Mouse (Mus musculus): ENCODE data around the gene Pigf.

Pigf gene

DNA sequence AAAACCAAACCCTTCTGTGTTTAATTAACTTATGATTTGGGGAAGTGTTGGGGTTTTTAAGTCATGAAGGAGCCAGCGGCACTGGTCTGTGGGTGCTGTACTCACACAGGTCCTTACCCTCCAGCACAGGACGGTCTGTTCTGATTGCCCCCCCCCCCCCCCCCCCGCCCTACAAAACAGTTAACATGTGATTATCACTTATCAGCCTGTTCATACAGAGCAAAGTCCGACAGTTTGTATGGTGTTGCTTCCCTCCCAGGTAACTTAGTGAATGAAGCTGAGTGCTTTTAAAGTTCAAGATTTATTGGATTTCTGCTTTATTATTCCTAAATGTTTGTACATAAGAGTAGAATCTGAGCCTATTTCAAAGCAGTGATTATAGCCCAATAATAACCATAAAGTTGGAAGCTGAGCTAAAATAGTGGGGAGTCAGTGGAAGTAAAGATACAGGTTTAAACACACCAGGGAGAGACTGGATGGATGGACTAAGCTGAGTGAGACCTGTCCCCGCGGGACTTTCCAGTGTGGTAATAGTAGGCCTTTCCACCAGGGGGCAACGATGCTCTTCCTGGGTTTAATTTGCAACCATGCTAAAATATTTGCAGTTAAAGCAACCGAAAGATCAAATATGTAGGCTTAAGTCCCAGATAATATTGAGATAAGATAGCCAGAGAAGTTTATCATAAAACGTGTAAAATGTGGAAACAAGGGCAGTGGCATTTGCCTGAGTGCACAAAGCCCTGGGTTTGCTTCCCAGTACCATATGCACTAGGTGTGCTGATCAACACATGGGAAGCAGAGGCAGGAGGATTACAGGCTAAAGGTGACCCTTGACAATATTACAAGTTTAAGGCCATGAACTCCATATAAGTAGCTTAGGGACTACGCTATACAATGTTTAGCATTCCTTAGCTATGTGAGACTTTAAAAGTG is 11.2 kb upstream of the Pigf start:
- no peak for DNase-seq (ENCODE audit: low spot score in 2 of 2)

DNA sequence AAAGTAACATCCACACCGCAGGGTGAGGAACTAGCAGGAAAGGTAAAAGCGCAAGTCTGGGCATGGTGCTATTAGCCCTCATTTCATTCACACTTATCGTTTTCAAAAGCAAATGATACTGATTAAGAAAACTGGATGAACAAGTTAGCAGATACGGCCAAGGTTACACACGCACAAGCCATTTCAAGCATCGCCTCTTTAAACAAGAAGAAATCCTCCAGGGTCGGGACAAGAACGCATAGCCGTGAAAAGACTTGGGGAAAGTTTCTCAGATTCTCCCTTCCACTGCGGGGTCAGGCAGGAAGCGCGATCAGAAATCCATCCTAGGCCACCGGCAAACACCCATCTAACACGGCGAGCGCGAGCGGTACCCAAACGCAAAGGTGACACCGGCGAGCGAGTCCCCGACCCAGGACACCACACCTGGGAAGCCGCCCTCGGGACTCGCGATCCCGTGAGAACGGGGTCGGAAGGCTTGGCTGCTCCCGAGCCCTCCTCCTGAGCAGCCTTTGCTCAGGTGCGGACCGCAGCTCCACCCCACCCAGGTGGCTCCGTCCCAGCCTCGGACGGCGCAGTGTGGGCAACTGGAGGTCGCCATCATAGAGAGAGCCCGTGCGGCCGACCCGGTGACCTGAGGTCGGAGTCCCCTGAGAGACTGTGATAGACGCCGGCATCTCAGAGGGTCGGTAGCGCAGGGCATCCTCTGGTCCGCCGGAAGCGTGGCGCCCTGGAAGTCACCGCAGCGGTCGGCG is 539 bp downstream of the Pigf start:
- DNase-seq (ENCODE audit: low spot score in 2 of 2), result no peak

DNA sequence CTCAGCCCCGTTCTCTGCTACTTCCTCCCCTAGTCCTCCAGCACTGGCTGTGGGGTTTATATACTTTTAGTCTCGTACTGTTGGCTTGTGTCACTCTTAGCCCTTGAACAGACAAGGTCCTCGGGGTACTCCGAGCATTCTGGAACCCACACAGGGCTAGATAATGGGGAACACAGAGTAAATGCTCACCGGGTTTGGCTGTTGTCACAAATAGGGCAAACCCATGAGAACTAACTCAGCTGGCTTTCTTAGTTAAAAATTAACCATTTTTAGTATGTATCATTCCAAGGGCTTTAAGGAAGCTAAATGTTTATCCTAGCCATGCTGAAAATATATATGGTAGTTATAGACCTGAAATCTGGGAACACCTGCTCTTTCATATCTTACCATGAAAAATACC is 5.5 kb downstream of the Pigf start:
- no peak for DNase-seq (ENCODE audit: low spot score in 2 of 2)

DNA sequence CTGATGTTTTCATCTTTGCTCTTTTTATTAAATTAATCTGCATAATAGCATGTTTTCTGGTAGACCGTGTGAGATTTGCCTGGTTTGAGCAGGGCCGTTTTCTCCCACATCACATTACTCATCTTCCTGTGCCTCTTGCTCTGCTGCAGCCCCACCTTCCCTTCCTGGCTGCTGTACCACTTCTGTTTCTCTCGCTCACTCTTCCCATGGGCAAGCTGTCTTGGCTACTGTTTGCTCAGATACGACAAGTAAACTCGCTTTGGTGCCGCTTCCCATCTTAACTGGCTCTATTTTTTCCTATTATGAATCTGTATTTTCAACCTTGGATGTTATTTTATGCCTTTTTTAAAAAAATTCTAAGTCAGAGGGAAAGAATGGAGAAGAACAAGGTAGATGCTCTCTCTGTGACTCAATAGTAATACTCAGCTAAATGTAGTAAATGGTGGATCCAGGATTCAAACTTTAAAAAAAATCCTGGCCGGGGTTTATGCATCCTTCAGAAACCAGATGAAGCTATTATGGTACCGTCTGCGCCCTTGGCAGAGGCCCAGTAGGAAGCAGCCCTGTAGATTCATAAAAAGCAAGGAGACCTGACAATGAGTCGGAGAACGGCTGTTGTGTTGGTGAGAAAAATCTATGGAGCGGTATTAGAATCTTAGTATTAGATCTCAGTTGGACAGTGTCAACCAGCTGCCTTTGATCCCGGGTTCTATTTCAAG is 13.7 kb downstream of the Pigf start:
- DNase-seq (ENCODE audit: low spot score in 2 of 2), result no peak

DNA sequence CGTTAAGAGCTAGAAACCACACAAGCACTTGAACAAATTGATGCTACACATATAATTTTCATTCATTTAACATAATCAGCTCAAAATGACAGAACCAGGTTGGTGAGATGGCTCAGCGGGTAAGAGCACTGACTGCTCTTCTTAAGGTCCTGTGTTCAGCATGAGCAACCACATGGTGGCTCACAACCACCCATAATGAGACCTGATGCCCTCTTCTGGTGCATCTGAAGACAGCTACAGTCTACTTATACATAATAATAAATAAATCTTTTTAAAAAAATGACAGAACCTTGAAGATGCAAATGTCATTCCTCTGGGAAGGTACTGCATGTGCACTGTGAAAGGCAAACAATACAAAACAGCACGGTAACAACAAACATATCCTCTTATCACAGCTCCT is 16.3 kb downstream of the Pigf start:
- no peak for DNase-seq (ENCODE audit: low spot score in 2 of 2)

DNA sequence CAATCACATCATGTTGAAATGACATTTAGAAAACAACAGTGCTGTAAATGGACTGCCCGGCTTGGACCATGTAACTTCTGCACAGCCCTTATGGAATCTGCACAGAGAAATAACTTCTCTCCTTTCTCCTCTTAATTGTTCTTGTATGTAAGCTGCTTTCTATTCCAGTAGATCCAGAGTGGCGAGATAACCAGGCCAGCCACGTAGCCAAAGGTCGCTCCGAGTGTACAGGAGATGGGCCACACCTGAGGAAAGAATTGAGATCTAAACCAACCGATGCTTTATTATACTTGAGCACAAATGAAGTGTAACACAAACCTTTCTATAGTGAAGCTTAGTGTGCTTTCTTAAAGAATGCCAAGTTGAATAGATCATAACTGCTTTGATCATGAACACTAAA is 27.9 kb downstream of the Pigf start:
- no peak for DNase-seq (ENCODE audit: low spot score in 2 of 2)

DNA sequence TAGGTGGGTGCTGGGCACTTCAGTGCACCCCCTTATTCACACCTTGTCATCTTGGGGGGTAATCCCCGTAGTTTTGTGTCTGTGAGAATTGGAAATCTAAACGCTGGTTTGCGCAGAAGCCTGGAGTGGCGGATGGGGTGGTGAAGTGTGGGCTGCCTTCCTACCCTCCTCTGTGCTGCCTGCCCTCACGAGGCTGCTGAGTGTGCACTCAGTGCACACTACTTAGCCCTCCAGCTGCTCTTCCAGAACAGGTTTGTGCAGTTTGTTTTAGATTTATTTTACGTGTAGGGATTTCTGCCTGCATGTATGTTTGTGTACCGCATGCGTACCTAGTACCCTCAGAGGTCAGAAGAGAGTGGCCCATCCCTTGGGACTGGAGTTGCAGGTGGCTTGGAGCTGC is 33.9 kb downstream of the Pigf start:
- no peak for DNase-seq (ENCODE audit: low spot score in 2 of 2)

DNA sequence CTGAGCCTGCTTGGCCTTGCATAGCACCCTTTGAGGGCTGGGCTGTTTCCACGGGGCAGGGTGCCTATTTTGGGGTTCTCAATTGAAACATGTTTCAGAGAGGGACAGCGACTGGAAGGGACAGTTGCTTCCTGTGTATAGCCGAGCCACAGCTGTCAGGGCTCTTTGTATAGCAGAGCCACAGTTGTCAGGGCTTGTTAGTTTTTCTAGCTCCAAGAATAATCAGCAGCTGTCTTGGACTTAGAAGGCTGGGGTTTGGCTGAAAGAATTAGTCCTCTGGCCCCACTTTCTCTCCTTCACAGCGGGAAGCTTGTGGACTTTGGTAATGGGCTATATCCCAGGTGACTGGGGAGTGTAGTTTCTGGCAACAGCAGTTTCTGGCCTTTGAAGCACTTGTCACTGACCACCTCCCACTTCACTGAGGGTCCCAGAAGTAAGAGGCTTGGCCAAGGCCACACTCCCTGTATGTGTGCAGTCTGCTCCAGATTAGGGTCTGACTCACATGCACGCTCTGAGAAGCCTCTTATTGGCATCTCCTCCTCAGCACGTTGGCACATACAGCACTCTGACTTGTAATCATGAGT is 36.5 kb downstream of the Pigf start:
- no peak for DNase-seq (ENCODE audit: low spot score in 2 of 2)

DNA sequence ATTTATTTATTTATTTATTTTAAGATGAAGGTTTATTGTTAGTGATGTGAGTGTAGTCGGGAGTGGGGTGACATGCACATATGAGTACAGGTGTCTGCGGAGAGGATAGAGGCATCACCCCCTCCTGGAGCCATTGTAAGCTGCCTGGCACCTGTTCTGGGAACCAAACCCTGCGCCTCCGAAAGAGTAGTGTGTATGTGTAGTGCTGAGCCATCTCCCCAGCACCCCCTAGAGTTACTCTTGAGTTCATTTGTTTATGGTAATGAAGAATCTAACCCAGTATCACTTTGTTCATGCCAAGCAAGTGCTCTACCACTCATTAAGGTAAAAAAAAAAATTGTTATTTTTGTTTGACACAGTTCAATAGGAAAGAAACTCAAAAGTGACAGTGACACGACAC is 37.0 kb downstream of the Pigf start:
- no peak for DNase-seq (ENCODE audit: low spot score in 2 of 2)

DNA sequence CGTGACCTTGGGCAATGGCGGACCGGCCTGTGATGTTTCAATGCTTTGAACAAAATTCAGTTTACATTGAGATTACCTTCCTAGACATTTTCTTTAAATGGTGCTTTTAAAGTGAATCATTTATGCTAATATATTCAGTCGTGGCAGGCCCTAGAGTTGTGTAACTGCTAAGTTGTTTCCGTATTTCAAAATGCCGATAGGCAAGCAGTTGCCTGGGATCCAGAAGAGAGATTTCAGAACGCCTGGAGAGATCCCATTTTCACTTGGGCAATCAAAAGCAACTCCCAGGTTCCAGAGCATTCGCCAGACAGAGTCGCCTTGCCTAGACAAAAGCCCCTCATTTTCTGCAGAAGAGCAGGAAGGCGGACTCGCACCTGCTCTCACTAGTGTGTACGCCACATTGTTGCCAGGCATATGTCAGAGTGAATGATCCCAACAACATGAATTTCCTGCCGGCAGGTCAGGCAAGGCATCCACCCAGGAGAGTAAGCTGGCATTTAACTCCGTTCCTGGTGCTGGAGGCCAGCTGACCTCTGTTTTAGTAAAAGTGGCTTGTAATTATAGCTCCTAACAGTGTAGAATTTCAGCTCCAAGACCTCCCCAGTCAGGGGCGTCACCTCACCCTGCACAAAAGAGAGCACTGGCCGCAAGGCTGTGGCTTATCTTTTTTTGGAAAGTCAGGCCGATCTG is 38.6 kb downstream of the Pigf start:
- DNase-seq (ENCODE audit: low spot score in 2 of 2), result no peak

DNA sequence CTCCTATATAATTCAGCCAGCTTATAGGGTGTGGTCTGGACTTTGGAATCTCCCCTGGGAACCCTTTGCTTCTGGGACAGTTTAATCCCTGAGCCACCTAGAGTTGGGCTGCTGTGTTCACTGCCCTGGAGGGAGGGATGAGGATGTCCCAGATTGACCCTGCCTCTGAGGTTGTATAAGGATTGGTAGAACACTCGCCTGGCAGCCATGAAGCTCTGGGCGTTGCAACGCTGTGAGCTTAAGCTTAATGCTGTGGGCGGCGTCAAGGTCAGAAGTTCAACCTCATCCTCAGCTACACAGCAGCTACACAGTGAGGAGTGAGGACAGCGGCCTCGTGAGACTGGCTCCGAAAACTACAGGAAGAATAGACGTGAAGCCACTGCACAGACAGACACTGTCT is 42.7 kb downstream of the Pigf start:
- DNase-seq (ENCODE audit: low spot score in 2 of 2), result no peak

DNA sequence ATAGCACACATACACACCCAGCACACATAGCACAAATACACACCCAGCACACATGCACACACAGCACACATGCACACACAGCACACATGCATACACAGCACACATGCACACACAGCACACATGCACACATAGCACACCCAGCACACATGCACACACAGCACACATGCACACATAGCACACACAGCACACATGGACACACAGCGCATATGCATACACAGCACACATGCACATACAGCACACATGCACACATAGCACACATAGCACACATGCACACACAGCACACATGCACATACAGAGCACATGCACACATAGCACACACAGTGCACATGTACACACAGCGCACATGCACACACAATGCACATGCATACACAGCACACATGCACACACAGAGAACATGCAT is 43.5 kb downstream of the Pigf start:
- DNase-seq (ENCODE audit: low spot score in 2 of 2), result no peak

DNA sequence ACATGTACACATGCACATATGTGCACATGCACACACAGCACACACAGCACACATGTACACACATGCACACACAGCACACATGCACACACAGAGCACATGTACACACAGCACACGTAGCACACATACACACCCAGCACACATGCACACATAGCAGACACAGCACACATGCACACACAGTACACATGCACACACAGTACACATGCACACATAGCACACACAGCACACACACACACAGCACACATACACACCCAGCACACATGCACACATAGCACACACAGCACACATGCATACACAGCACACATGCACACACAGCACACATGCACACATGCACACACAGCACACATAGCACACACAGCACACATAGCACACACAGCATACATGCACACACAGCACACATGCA is 44.0 kb downstream of the Pigf start:
- no peak for DNase-seq (ENCODE audit: low spot score in 2 of 2)

DNA sequence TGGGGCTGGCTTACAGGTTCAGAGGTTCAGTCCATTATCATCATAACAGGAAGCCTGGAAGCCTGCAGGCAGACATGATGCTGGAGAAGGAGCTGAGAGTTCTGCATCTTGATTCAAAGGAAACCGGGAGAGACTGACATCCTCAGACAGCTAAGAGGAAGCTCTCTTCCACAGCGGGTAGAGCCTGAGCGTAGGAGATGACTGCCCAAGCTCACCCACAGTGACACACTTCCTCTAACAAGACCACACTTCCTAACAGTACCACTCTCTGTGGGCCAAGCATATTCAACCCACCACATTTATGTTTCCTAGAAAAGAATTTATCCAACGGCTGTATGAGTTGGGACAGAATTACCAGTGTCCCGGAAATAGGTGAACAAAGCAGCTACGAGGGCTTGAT is 46.7 kb downstream of the Pigf start:
- no peak for DNase-seq (ENCODE audit: low spot score in 2 of 2)

DNA sequence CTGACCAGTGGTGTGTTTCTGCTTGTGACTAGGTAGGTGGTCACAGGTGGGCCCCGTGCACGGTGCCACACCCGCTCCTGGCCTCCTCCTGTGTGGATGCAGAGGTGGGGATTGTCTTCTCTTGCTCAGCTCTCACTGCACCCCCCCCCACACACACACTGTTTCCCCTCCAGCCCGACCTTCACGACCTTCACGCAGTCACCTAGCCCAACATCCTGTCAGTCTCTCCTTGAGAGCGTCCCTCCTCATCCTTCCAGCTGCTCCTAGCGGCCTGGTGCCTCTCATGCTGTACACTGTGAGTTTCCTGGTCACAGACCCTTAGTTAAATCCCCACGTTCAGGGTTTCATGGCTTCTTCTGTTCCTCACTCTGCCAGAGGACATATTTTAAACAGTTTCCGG is 48.8 kb downstream of the Pigf start:
- DNase-seq (ENCODE audit: low spot score in 2 of 2), result no peak

DNA sequence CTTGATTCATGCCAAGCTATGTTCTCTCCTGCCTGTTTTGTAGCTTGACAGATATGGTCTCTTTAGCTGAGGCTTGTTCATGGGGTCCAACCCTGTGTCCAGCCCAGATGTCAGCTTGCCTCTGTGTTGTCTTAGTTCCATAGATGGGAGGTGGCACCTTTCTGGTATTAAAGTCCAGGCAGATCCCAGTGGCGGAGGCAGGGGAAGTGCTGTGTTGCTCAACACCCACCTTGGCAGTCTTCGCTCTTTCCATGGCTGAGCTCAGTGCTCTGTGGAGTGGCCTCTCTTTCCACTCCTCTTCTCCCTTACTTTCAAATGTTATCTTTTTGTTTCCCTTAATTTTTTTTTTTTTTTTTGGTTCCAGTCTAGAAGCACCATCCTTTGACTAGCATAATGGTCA is 52.1 kb downstream of the Pigf start:
- no peak for DNase-seq (ENCODE audit: low spot score in 2 of 2)

DNA sequence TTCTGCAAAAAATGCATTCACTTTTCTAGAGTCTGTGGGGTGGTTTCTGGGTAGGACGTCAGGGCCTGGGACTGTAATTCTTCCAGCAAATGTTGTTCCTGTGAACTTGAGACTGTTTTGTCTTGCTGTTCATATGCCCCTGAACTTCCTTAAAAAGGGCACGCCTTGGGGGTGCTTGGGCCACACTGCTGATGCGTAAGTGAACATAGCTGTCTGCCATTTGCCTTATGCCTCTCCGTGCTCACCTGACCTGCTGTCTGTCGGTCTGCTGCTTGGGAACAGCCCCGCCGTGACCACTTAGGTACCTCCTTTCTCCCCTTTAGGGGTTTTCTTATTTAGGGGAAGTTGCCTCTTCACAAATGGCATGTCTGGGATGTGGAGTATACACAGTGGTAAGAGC is 53.3 kb downstream of the Pigf start:
- DNase-seq (ENCODE audit: low spot score in 2 of 2), result no peak

DNA sequence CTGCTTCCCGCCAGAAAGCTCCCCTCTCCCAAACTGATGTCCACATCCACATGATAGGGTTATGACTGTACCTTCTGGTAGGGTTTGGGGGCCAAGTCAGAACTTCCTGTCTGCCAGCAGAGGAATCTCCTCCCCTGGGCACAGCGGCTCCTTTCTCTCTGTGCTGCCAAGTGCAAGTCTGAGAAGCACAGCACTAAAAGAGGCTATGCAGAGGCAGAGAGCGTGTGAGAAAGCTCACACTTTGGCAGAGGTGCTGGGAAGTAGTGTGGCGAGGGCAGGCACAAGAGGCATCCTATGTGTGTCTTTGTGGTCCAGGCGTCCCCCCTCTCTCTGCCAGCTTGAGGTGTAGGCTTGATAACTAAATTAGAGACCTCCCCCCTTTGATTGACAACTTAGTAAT is 54.2 kb downstream of the Pigf start:
- peak in 1 of 2 experiments; percentile 58 for DNase-seq (ENCODE audit: low spot score in 2 of 2)

DNA sequence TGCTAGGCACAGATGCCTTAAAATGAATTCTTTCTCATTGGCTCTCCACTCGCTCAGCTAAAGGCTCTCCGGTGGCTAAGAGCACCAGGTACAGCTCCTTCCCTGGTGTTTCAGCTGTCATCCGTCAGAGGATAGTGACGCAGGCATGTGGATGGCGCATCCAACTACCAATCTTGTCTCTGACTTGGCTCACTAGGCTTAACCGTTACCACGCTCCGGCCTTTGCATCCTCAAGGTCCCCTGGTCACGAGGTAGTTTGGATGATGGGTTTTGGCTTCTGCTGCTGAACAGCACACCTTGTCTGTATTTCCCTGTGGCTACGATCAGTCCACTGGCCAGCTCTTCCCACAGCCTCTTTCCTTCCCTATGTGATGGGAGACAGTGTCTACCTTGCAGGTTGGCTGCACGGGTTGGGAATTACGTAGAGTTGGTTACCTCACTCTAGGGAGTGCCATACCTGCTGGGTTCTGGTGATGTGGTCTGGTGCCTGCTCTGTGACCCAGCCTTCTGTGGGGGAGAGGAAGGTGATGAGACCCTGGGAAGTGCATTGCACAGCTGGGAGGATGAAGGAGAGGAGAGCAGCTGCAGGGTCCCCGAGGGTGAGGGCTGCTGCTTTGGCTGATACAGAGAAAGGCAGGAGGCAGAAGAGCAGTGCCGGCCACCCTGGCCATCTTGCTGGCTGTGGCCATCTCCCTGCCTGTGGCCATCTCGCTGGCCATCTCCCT is 55.0 kb downstream of the Pigf start:
- peak in 1 of 2 experiments; percentile 60 for DNase-seq (ENCODE audit: low spot score in 2 of 2)

DNA sequence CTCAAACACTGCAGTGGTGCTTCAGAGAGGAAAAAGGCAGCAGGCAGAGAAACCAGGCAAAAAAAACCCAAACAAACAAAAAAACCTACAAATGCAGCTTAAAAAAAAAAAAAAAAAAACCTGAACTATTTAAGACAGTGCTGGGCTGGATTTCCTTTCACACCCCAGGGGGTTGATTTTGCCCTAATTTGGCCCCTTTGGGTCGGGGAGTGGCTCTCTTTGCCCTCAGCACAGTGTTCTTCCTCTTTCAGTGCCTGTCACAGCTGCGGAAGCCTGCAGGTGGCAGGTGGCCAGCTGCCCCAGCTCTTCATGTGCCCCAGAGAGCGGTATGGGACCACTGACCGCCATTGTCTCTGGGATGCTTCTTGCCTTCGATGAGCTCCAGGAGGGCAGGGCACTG is 55.6 kb downstream of the Pigf start:
- peak; percentile 65 to 73 for DNase-seq (ENCODE audit: low spot score in 2 of 2)

DNA sequence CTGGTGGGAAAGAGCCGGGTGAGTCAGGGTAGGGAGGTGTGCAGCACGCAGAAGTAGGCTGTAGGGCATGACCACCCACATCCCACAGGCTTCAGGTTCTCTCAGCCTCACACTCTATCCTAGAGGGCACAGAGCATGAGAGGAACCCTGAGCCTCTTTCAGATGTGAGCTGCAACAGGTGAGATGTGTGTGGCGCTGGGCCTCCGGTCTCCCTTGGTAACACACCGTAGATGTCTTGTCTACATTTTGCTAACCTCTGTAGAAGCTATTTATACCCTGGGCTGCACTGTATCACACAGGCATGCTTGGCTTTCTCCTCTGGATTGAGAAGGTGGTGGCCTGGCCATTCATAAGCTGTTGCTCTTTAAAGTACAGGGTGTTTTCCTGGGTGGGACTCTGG is 56.6 kb downstream of the Pigf start:
- DNase-seq (ENCODE audit: low spot score in 2 of 2), result no peak

Measured in spleen, postnatal 4 days (tissue).